Mouse (Mus musculus) limb, embryonic 13.5 days (tissue): ENCODE data around the gene Cdhr1. TPM values are rescaled to one million over a fixed set of nuclear protein-coding genes. Genes with fewer than 3 reads are reported as not detected.

ENCODE experiments used
- ATAC-seq: fragments of 200-750 bp; cut with Nextera tagmentation; 2 replicates; pipeline ENCODE4 v1.8.0; 2017; ENCODE audit warnings: low read depth, moderate number of reproducible peaks, moderate TSS enrichment; ENCODE audit not compliant: low FRiP score
- H3K27ac ChIP-seq: fragments of 300-500 bp; sonication (generic); 2 replicates; pipeline ENCODE4 v1.5.1; 2015; ENCODE audit warnings: inconsistent platforms, mild to moderate bottlenecking, moderate library complexity
- H3K27me3 ChIP-seq: fragments of 300-500 bp; sonication (generic); 2 replicates; pipeline ENCODE4 v1.6.1; 2015; ENCODE audit warnings: mild to moderate bottlenecking, inconsistent platforms
- H3K36me3 ChIP-seq: fragments of 300-500 bp; sonication (generic); 2 replicates; pipeline ENCODE4 v1.6.1; 2015; ENCODE audit warnings: inconsistent platforms, mild to moderate bottlenecking, moderate library complexity
- H3K4me1 ChIP-seq: fragments of 300-500 bp; sonication (generic); 2 replicates; pipeline ENCODE4 v1.6.1; 2015; ENCODE audit warnings: inconsistent platforms
- H3K4me2 ChIP-seq: fragments of 300-500 bp; sonication (generic); replicated peaks from 2 replicates; pipeline ENCODE4 v1.6.1; 2015; ENCODE audit warnings: inconsistent platforms, mild to moderate bottlenecking, moderate library complexity
- H3K4me3 ChIP-seq: fragments of 300-500 bp; sonication (generic); 2 replicates; pipeline ENCODE4 v1.5.1; 2015; ENCODE audit warnings: moderate library complexity, mild to moderate bottlenecking, inconsistent platforms
- H3K9ac ChIP-seq: fragments of 300-500 bp; sonication (generic); 2 replicates; pipeline ENCODE4 v1.6.1; 2015; ENCODE audit warnings: mild to moderate bottlenecking, inconsistent platforms
- H3K9me3 ChIP-seq: fragments of 300-500 bp; sonication (generic); 2 replicates; pipeline ENCODE4 v1.6.1; 2016; ENCODE audit warnings: inconsistent platforms
- WGBS: fragments of 180-500 bp; shearing (Covaris S2); methylation state at CpG from one replicate; pipeline ENCODE4 v1.1.7; 2015; 5-methylcytosine and 5-hydroxymethylcytosine counted together
- polyA plus RNA-seq: library from polyadenylated mRNA; unstranded; fragments of >200 nt; fragmentation: Nextera tagmentation; extraction: Ambion mirVana; gene quantifications from 2 replicates; pipeline ENCODE4 v1.2.1, GENCODE M21; 2015

The Cdhr1 gene
- polyA plus RNA-seq, 1 experiment from 2014 or later: 0.11 TPM

GRCm38 (mm10) chr14:37066636-37067035 lies 31.5 kb downstream of the Cdhr1 start:
- no peak overlapping the region for H3K27ac ChIP-seq
- ATAC-seq: no peak
- no peak overlapping the region for H3K4me2 ChIP-seq
- WGBS: 62% methylated on average over 2 of the region's 2 CpGs
- no peak overlapping the region for H3K9ac ChIP-seq
- H3K4me3 ChIP-seq: no peak overlapping the region
- no peaks in the 10 kb centered on the region for H3K36me3 ChIP-seq
- no peaks in the 10 kb centered on the region for H3K4me1 ChIP-seq
- no peaks in the 10 kb centered on the region for H3K9me3 ChIP-seq
- H3K27me3 ChIP-seq: no peaks in the 10 kb centered on the region

- WGBS: 63% methylated on average over 2 of the region's 2 CpGs
- H3K27me3 ChIP-seq: no peaks in the 10 kb centered on the region
- no peaks in the 10 kb centered on the region for H3K4me1 ChIP-seq
- no peak for ATAC-seq
- H3K27ac ChIP-seq: no peak overlapping the region
- H3K9ac ChIP-seq: no peak overlapping the region
- H3K9me3 ChIP-seq: no peaks in the 10 kb centered on the region
- no peaks in the 10 kb centered on the region for H3K36me3 ChIP-seq
- H3K4me2 ChIP-seq: no peak overlapping the region
- no peak overlapping the region for H3K4me3 ChIP-seq
Measured at GRCm38 (mm10) chr14:37064849-37065248, 33.3 kb downstream of the Cdhr1 start.

GRCm38 (mm10) chr14:37048914-37049410 lies 49.2 kb downstream of the Cdhr1 start, which contains the start of gene Rgr:
Gene Rgr (minus strand): TSS chr14:37048964.
- Histone ChIP-seq H3K4me1 (no peaks in the 10 kb centered on the region), H3K4me2 (no peak within 1 kb of the TSS), H3K36me3 (no peaks in the 10 kb centered on the region), H3K4me3 (no peak within 1 kb of the TSS), H3K27me3 (no peaks in the 10 kb centered on the region), H3K9me3 (no peaks in the 10 kb centered on the region), H3K27ac (no peak within 1 kb of the TSS), H3K9ac (no peak within 1 kb of the TSS)
- 89% methylated on average over 1 of the region's 1 CpGs for WGBS
- peak; percentile 32; the same call in 1 of the 2 replicates for ATAC-seq

GRCm38 (mm10) chr14:37034432-37034831 lies 63.7 kb downstream of the Cdhr1 start:
- Histone ChIP-seq H3K9me3 (no peaks in the 10 kb centered on the region), H3K36me3 (no peaks in the 10 kb centered on the region), H3K4me1 (no peaks in the 10 kb centered on the region), H3K4me2 (no peak overlapping the region), H3K27ac (no peak overlapping the region), H3K4me3 (no peak overlapping the region), H3K27me3 (no peaks in the 10 kb centered on the region), H3K9ac (no peak overlapping the region)
- WGBS: 45% methylated on average over 5 of the region's 5 CpGs
- ATAC-seq: no peak

DNA sequence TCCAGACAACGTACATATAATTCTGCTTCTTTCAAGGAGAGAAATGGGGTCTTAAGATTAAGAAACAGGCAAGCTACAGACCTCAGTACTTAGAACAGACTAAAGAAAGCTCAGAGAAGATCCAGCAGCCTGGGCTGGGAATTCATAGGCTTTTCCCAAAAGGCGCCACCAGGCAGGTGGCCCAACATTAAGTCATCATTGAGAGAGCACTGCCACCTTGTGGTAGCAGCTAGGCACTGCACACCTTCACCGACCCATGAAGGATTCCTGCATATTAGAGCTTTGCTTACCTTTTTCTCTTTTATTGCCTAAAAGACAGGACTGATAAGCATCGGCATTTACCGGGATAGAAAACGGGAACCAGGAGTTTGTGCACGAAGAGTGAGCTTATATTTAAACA lies 64.9 kb downstream of the Cdhr1 start:
- ATAC-seq: 0 out of 2 replicates have a peak, but pooled peaks have one; percentile 40
- Histone ChIP-seq H3K27ac (no peak overlapping the region), H3K4me3 (no peak overlapping the region), H3K9ac (no peak overlapping the region), H3K9me3 (no peaks in the 10 kb centered on the region), H3K27me3 (no peaks in the 10 kb centered on the region), H3K4me1 (no peaks in the 10 kb centered on the region), H3K36me3 (no peaks in the 10 kb centered on the region), H3K4me2 (no peak overlapping the region)
- 19% methylated on average over 7 of the region's 7 CpGs for WGBS

- Histone ChIP-seq H3K27me3 (no peaks in the 10 kb centered on the region), H3K4me2 (no peak overlapping the region), H3K27ac (no peak overlapping the region), H3K4me3 (no peak overlapping the region), H3K9ac (no peak overlapping the region), H3K36me3 (no peaks in the 10 kb centered on the region), H3K9me3 (no peaks in the 10 kb centered on the region), H3K4me1 (no peaks in the 10 kb centered on the region)
- 76% methylated on average over 11 of the region's 11 CpGs for WGBS
- ATAC-seq: peak; percentile 81
Measured at GRCm38 (mm10) chr14:37032481-37033104, 65.6 kb downstream of the Cdhr1 start.

GRCm38 (mm10) chr14:37028555-37028954 lies 69.6 kb downstream of the Cdhr1 start:
- no peaks in the 10 kb centered on the region for H3K36me3 ChIP-seq
- no peak overlapping the region for H3K4me3 ChIP-seq
- no peaks in the 10 kb centered on the region for H3K9me3 ChIP-seq
- H3K9ac ChIP-seq: no peak overlapping the region
- no peak overlapping the region for H3K27ac ChIP-seq
- no peaks in the 10 kb centered on the region for H3K4me1 ChIP-seq
- H3K27me3 ChIP-seq: no peaks in the 10 kb centered on the region
- WGBS: 88% methylated on average over 3 of the region's 3 CpGs
- ATAC-seq: no peak
- H3K4me2 ChIP-seq: no peak overlapping the region

DNA sequence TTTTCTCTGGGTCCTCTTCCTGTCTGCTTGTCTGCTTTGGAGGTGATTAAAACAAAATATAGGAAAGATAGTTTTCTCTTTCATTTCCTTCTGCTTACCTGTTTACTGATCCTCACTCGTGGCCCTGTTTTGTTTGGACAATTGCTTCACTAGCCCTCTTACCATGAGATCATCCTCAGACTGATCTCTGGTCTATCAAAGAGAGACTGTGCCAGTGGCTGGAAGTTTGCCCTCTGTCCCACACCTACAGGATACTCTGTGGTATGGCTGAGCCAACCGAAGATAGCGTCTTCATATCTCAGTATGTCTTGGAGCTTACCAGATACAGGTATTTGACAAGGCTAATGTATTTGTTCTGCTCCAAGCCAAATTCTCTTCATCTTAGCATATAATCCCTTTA lies 70.2 kb downstream of the Cdhr1 start:
- Histone ChIP-seq H3K4me3 (no peak overlapping the region), H3K4me2 (no peak overlapping the region), H3K9me3 (no peaks in the 10 kb centered on the region), H3K9ac (no peak overlapping the region), H3K4me1 (no peaks in the 10 kb centered on the region), H3K27ac (no peak overlapping the region), H3K36me3 (no peaks in the 10 kb centered on the region), H3K27me3 (no peaks in the 10 kb centered on the region)
- WGBS: 87% methylated on average over 3 of the region's 3 CpGs
- no peak for ATAC-seq

Other genes with a start within 250 kb of the Cdhr1 start
- gene Ccser2, start 129.6 kb downstream of the Cdhr1 start, polyA plus RNA-seq: 44.6 and 54.3 TPM in 2 replicates
- gene Rgr, start 49.4 kb downstream of the Cdhr1 start, polyA plus RNA-seq: 0.15 TPM in 1 of 2 replicates, not detected in the other
- gene Lrit1, start 43.5 kb downstream of the Cdhr1 start, polyA plus RNA-seq: not detected in 2 replicates
- not detected in 2 replicates for gene Lrit2, start 30.4 kb downstream of the Cdhr1 start, polyA plus RNA-seq
- gene 2610528A11Rik, start 15.7 kb upstream of the Cdhr1 start, polyA plus RNA-seq: 1.3 TPM in 2 replicates
- 173 and 175 TPM in 2 replicates for gene Ghitm, start 36.9 kb upstream of the Cdhr1 start, polyA plus RNA-seq